Mouse (Mus musculus) gastrocnemius, adult 2 months (tissue): ENCODE measurements around the gene Nt5dc2. TPM values are rescaled to one million over a fixed set of nuclear protein-coding genes. Genes with fewer than 3 reads are reported as not detected.

ENCODE experiments used
- DNase-seq: peaks from one replicate; pipeline ENCODE4 v3.0.0; 2022
- H3K27ac ChIP-seq: fragments of 200-600 bp; 2 replicates; pipeline ENCODE4 v1.8.1; 2022; ENCODE audit warnings: mild to moderate bottlenecking
- H3K4me3 ChIP-seq: fragments of 200-600 bp; 2 replicates; pipeline ENCODE4 v1.8.1; 2022; ENCODE audit warnings: mild to moderate bottlenecking, moderate library complexity
- CTCF ChIP-seq: fragments of 200-600 bp; IDR thresholded peaks from 2 replicates; pipeline ENCODE4 v1.8.1; 2022; ENCODE audit warnings: antibody characterized with exemption, mild to moderate bottlenecking, moderate library complexity
- intact Hi-C: fragments of 180-260 bp; cut with DNase I; formaldehyde crosslinking; loops from one replicate; pipeline ENCODE4 v1.15.1; 2025
- total RNA-seq, 2 experiments: library from RNA; stranded (reverse); gene quantifications; 2 replicates each; pipeline ENCODE4 v1.2.3; 2021

Gene Nt5dc2
- total RNA-seq, 2 experiments from 2014 or later: 1.2 to 1.7 TPM

DNA sequence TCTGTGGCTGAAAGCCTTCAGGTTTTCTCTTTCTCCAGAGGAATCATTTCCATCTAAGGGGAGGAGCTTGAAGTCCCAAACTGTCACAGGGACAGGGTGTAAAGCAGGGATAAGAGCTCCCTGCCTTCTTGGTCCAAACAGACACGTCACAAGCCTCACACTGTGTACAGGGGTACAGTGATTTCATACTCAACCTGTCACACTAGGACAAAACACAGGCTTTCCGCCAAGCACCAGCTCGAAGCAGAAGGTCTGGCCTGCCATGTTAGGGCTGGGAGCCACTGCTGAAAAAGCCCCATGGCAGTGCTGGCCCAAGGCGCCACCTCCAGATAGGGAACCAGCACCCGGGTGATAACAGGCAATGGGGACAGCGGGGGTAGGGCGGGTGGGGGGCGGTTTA is 33.2 kb downstream of the Nt5dc2 start:
- Histone ChIP-seq H3K27ac (no peak overlapping the region), H3K4me3 (no peak overlapping the region)
- DNase-seq: no peak
- TF ChIP-seq CTCF: no peak
- intact Hi-C loops: no loop called here

DNA sequence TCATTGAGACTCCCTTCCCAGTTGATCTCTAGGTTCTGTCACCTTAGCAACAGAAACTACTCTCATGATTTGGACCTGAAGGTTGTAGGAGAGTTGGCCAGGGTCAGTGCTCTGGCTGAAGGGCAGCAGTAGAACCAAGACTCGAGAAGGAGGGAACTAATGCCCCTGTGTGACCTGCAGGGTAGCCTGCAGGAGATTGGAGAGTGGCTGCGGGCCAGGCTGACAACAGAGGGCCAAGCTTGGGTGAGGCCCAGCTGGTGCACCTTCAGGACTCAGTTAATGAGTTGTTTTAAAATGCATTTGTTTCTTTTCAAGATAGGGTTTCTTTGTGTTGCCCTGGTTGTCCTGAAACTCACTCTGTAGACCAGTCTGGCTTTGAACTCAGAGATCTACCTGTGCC is 34.2 kb downstream of the Nt5dc2 start:
- H3K27ac ChIP-seq: no peak overlapping the region; the same call in 1 of the 2 replicates
- DNase-seq: no peak
- no peak for TF ChIP-seq CTCF

DNA sequence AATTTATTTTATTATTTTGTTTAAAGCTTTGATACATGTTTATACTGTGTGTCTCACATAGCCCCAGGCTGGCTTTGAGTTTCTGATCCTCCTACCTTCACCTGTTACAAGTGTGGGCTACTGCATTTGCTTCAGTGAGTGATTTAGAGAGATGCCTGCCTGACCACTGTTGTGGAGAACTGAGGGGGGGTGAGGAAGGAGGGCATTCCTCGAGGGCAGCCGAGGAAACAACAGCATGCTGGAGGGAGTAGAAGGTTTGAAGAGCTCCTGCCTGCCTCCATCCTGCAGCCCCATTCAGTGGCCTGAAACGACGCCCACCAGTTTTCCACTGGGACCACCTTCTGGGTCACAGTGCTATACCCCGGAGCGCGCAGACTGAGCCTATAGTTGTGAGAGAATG is 34.6 kb downstream of the Nt5dc2 start:
- no peak for DNase-seq
- TF ChIP-seq CTCF: no peak
- Histone ChIP-seq H3K27ac (peak overlapping the region; percentile 12; the same call in 1 of the 2 replicates), H3K4me3 (peak overlapping the region; percentile 23; the same call in 1 of the 2 replicates)
- intact Hi-C loops: no loop called here

More for the DNA sequence above, 34.2 kb downstream of the Nt5dc2 start:
- intact Hi-C loops: no loop called here
- H3K4me3 ChIP-seq: no peak overlapping the region

DNA sequence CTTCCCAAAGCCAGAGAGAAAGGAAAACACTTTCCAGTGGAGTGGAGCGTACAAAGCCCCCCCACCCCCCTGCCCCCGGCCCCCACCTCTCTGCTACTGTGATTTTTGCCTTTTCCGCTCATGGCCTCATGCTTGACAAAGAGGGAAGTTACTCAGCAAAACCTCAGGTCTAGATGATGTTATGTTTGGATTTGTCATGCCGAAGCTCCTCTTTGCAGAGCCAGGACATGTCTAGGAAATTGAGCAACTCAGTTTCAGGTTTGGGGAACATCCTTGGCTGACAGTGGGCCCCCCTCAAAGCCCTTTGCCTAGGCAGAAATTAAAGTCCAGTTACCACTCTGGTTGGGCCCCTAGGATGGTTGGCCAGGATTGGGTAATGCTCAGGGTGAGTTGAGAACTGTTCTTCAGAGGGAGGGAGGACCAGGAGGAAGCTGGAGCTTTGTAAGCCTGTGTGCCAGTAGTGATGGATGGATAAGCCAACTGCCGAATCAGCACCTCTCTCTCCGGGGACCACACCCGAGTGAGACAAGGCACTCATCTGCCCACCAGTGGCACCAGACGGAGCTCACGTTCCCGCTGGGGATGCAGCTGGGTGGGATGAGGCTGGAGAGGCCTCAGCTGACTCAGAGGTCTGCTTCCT is 35.3 kb downstream of the Nt5dc2 start:
- no peak for TF ChIP-seq CTCF
- Histone ChIP-seq H3K4me3 (peak overlapping the region; percentile 69), H3K27ac (peak overlapping the region; percentile 76)
- DNase-seq: peak; percentile 64
- intact Hi-C loops: no loop called here

DNA sequence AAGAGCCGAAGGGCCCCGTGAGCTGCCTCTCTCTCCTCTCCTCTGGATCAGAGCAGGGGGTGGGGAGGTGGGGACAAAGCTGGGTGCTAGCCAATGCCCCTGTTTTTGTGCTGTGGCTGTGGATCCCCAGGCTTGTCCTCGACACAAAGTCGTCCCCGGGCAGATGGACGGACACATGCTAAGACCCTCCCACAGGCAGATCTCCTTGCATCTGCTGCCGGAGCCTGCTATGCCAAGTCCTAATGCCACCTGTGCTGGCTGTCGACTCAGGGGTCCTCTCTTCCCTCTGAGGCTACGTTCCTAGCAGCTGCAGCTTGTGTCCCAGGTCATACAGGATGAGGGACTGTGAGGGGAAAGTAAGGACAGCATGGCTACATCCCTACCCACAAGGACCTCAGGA is 36.0 kb downstream of the Nt5dc2 start:
- peak overlapping the region; percentile 76 for H3K27ac ChIP-seq
- no peak for TF ChIP-seq CTCF
- intact Hi-C loops: no loop called here

DNA sequence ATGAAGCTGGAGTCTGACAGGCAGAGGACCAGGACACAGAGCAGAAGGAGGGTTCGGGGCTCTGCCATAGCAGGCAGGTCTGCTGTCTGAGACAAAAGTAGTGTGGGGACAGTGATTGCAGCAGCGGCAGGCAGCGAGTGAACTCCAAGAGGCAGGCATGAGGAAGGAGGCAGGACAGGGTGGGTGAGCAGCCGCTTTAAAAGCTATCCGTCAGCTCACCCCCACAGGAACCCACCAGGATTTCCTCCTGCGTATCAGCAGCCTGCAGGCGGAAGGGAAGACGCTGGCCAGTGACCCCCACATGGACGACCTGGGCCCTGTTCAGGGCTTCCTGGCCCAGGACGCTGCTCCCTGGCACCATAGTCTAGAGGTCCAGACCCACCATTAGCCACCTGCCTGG is 37.6 kb downstream of the Nt5dc2 start, which contains the start of gene Stab1:
Gene Stab1, minus strand, starts transcription at position 217 of the 400 bp plus-strand sequence.
- H3K4me3 ChIP-seq: peak within 1 kb of the TSS; percentile 69
- TF ChIP-seq CTCF: no peak
- intact Hi-C loops: no loop called here
- H3K27ac ChIP-seq: peak within 1 kb of the TSS; percentile 76
- peak; percentile 57 for DNase-seq

More for the DNA sequence above, 36.0 kb downstream of the Nt5dc2 start:
- DNase-seq: no peak
- peak overlapping the region; percentile 69 for H3K4me3 ChIP-seq

DNA sequence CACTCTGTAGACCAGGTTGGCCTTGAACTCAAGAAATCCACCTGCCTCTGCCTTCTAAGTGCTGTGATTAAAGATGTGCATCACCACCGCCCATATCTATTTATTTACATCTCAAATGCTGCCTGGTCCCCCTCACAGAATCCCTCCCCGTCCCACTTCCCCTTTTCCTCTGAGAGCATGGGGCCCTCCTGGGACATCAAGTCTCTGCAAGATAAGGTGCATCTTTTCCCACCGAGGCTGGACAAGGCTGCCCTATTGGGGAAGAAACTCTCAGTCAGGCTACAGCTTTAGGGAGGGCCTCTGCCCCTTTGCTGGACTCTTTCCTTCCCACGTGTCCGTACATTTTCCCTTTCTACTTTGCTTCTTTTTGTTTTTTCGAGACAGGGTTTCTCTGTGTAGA is 38.7 kb downstream of the Nt5dc2 start:
- DNase-seq: no peak
- no peak overlapping the region for H3K4me3 ChIP-seq
- no peak for TF ChIP-seq CTCF
- peak overlapping the region; percentile 76 for H3K27ac ChIP-seq
- intact Hi-C loops: no loop called here

DNA sequence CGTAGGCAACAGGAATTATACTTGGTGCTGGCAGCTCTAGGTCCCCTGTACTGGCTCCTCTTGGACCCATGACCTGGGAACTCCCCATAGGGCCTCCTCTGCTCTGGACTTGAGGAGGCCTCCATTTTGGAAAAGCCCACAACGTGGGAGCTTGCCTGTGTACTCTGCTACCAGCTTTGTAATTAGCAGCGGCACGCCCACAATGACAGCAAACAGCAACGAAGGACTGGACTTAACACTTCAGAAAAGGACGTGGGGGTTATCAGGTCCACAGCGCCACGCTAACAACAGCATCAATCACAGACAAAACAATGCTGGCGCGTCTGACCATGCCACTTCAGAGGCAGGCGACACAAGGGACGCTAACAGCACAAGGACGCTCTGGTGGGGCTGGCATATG is 40.1 kb downstream of the Nt5dc2 start:
- Histone ChIP-seq H3K27ac (no peak overlapping the region), H3K4me3 (no peak overlapping the region)
- no peak for TF ChIP-seq CTCF
- DNase-seq: no peak
- intact Hi-C loops: no loop called here

DNA sequence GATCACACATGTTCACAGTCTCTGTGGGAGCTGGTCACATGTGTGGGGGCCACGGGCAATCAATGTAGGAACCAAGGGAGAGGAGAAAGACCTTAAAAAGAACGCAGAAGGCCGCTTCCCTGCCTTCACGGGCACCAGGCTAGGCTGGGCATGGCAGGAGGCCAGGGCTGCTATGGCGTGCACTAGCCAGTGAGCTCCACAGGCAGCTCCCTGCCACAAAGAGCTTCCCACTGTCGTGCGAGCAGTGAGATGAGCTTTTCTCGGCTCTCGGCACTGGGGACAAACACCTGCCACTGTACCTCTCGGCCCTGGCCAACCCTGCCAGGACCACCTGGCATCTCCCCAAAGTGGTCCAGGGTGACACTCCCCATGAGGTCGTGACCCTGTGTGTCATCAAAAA is 40.5 kb downstream of the Nt5dc2 start:
- Histone ChIP-seq H3K27ac (peak overlapping the region; percentile 20; the same call in 1 of the 2 replicates), H3K4me3 (no peak overlapping the region)
- no peak for DNase-seq
- intact Hi-C loops: no loop called here
- no peak for TF ChIP-seq CTCF

DNA sequence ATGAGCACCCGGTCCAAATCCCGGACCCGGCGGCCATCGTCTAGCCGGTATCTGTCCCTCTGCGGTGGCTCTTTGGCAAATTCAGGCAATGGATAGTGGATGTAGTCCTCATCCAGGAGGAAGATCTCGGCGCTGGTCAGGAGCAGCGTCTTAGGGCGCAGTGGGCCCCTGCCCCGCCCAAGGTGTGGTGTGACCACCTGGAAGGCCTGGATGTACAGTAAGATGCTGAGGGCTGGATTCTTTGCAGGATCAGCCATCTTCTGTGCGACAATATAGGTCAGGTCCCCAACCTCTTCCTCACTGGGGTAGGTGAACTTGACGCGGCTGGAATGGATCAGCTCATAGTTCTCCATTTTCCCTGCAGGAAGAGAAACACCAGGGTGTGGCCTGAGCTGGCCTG is 41.0 kb downstream of the Nt5dc2 start:
- intact Hi-C loops: no loop called here
- peak overlapping the region; percentile 20; the same call in 1 of the 2 replicates for H3K27ac ChIP-seq
- no peak for TF ChIP-seq CTCF
- DNase-seq: no peak
- no peak overlapping the region for H3K4me3 ChIP-seq

DNA sequence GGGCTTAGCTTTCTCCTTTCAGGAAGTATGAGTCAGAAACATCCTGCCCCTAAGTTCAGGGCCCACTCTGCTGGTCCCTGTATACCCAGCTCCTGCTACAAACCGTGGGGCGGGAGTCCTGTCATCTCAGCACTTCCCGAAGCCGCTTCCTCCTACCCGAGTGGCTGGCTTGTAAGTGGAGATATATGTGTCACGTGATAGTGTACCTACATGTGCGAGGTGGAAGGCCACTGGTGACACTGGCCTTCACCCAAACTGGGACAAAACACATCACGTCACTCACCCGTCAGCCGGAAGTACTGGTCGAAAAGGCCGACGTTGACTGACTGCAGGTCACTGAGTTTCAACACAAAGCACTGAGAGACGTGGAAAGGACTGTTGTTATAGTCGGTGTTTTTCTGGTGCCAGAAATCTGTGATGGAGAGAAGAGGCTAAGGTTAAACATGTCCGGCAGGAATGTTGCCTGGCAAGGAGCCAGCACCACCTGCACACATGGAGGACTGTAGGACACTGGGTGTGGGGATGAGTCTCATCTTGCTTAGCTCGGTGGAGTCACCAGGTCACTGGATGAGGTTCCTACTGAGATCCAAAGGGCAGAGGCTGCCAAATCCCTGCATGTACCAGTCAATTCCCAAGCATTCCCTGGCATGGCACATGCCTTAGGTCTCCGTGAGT is 42.1 kb downstream of the Nt5dc2 start:
- H3K27ac ChIP-seq: peak overlapping the region; percentile 59
- H3K4me3 ChIP-seq: no peak overlapping the region
- no peak for DNase-seq
- no peak for TF ChIP-seq CTCF
- intact Hi-C loops: no loop called here

DNA sequence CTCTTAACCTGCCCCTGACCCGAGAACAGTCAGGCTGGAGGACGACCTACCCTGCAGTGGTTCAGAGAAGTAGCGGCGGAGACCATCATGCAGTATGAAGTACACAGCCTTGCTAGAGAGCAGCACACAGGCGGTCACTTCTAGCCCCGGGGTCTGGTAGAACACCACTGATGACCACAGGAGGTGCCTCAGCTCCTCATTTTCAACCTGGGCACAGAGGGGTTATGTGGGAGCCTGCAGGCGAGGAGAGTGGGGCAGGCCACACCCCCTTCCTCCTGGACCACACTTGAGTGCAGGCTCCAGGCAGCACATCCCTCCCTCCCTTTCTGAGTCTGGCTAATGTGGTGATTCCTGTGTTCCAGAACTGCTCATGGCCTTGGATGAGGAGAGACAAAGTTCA is 42.7 kb downstream of the Nt5dc2 start:
- no peak overlapping the region for H3K4me3 ChIP-seq
- TF ChIP-seq CTCF: no peak
- DNase-seq: no peak
- 0 out of 2 replicates have a peak overlapping the region, but pooled peaks have one; percentile 16 for H3K27ac ChIP-seq
- intact Hi-C loops: no loop called here

DNA sequence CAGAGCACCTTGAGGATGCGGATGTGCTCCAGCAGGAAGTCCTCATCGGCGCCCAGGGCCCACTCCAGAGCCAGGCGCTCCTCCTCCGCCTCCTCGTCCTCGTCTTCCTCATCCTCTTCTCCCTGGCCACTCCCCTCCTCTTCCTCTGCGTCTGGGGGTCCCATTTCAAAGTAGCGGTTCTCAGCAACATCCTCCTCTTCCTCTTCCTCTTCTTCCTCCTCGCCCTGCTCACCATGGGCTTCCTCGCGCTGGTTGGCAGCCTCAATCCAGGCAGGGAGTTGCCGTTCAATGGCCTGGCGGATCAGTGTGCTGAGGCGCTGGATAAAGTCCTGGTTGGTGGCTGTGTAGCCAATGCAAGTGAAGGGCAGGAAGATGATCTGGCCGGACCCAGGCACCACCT is 46.4 kb downstream of the Nt5dc2 start:
- Histone ChIP-seq H3K4me3 (no peak overlapping the region), H3K27ac (no peak overlapping the region)
- DNase-seq: no peak
- intact Hi-C loops: loop anchor here (5.0 kb wide), 1 partner anchor 45 kb away; the partner anchor contains the start of gene Nt5dc2
- TF ChIP-seq CTCF: no peak

DNA sequence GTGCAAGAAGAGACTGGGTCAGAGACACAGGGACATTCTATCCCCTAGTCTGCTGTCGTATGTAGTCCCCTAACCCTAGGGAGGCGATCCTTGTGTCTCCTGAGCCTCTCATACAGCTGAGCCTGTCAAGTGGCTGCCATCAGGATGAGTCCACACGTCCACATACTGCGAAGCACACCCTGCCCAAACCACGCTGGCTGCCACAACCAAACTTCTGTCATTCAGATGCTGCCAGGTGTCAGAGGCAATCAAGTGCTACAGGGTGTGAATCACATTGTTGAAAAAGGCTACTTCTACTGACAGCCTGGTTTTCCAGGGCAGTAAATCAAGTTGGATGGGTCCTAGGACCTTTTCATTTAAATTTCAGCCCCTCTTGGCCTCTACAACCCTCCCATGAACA is 46.9 kb downstream of the Nt5dc2 start:
- intact Hi-C loops: loop anchor here (5.0 kb wide), 1 partner anchor 45 kb away; the partner anchor contains the start of gene Nt5dc2
- no peak overlapping the region for H3K27ac ChIP-seq
- no peak for DNase-seq
- no peak overlapping the region for H3K4me3 ChIP-seq
- TF ChIP-seq CTCF: no peak
